8 mouse cellular contexts compared by ENCODE assay signal in the genomic region with DNA sequence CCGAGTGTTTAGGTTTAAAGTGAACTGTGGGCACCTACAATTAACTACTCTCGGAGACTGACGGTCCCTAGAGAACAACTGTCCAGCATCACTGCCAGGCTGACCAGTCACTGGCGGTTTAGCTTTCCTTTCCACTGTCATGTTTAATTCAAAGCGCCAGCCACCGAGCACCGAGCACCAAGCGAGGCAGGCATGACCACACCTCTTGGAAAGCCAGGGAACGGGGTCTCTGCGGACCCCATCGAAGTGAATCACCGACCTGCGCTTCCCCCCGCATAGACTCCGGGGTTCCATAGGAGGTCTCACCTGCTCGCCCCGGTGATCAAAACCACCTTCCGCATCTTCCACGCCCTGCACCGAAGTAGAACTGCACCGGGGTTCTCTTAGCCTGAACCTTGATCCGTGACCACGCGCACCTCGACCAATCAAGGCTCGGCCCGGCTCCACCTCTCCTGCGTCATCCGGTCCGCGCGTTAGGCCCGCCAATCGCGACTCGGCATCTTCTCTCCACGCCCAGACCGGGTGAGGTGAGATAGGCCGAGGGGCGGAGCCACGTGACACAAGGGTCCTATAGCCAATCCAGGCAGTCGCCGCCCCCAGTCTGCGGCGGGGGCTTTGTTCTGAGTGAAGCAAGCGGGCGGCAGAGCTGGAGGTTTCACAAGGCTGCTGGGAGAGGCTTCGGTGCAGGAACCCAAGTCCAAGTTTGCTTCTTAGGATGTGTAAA. TPM values are rescaled to one million over a fixed set of nuclear protein-coding genes. Genes with fewer than 3 reads are reported as not detected.
DNase-seq lines count a peak whose midpoint lies in the region; ATAC-seq lines count a peak whose summit lies in the region.

Gene Hsd17b7 (minus strand): TSS at position 450 of the 724 bp plus-strand sequence.

- no peaks in the 10 kb centered on the region for H3K27me3 ChIP-seq in hindbrain, embryonic 15.5 days

- under 1% methylated on average over 48 of the region's 48 CpGs for WGBS in hindbrain, embryonic 15.5 days

- peak within 1 kb of the TSS; percentile 82 for H3K27ac ChIP-seq in hindbrain, embryonic 15.5 days (replicated peaks)

- peaks cover 24% of the 10 kb centered on the region for H3K4me1 ChIP-seq in hindbrain, embryonic 15.5 days (replicated peaks)

- peak; percentile 100 for ATAC-seq in hindbrain, embryonic 15.5 days (ENCODE audit: low FRiP score, low read depth)

- DNase-seq in T-cell, adult 2 months (ENCODE audit: low spot score) = peak; percentile 99
- peak; percentile 96 to 97 for DNase-seq in cerebellum, postnatal 36 days
- peak; percentile 99 for DNase-seq in frontal cortex, postnatal 36 days (ENCODE audit: low spot score in 2 of 2)
- peak; percentile 98 for DNase-seq in left cerebral cortex, adult 11 months (ENCODE audit: low spot score)
- DNase-seq in lung, postnatal 4 days = peak; percentile 99
- DNase-seq in retina, postnatal 7 days (ENCODE audit: low read depth, low spot score) = peak; percentile 95
- DNase-seq in urinary bladder, adult 2 months (ENCODE audit: low spot score) = peak; percentile 90

- H3K36me3 ChIP-seq in hindbrain, embryonic 15.5 days = peaks cover 21% of the 10 kb centered on the region

- H3K9me3 ChIP-seq in hindbrain, embryonic 15.5 days = no peaks in the 10 kb centered on the region

- peak within 1 kb of the TSS; percentile 83 for H3K4me3 ChIP-seq in hindbrain, embryonic 15.5 days

- H3K4me2 ChIP-seq in hindbrain, embryonic 15.5 days = peak within 1 kb of the TSS; percentile 80

- peak within 1 kb of the TSS; percentile 58 for H3K9ac ChIP-seq in hindbrain, embryonic 15.5 days

RNA-seq across cellular contexts. Expression of gene Hsd17b7, which starts in this region (rescaled TPM):
- 21.3 and 24.3 TPM in 2 replicates for polyA plus RNA-seq in hindbrain, embryonic 15.5 days (2015; fragmentation: Nextera tagmentation; extraction: Ambion mirVana)
- polyA plus RNA-seq in urinary bladder, adult 2 months (2012; rRNA removed) = 6.1 and 9.3 TPM in 2 replicates

Comparison
In these comparisons a context has a peak if more than half of its experiments do, and no peak if none do; other contexts are left out.
1. Peak in every context shown above with its lines: DNase-seq, ATAC-seq, H3K4me3 ChIP-seq and H3K27ac ChIP-seq.